ENCODE assay signal across 8 mouse cellular contexts in the genomic region with DNA sequence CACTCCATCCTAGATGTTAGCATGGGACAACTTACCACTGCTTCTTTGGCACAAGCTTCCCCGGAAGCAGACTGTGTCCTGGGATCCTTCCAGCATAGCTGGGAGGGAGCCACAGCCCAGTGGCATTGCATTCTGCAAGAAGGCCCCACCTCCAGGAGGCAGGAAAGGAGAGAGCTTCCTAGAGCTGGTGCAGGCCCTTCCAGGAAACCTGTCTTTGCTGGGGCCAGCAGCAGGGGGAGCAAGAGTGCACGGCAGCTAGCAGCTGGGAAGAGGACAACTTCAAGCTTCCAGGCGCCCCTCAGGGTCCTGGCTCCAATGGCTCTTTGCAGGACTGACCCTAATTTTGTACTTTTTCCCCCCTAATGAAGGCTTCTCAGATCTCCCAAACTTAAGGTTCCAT.
DNase-seq lines count a peak whose midpoint lies in the region; TF ChIP-seq lines count a peak whose summit lies in the region.

No protein-coding gene starts in this region.

- 22% methylated on average over 3 of the region's 3 CpGs for whole genome bisulfite sequencing in embryonic facial prominence, embryonic 10.5 days
- 18% methylated on average over 3 of the region's 3 CpGs for WGBS in lung, adult 2 months

- H3K36me3 ChIP-seq in embryonic facial prominence, embryonic 10.5 days (replicated peaks), result no peaks in the 10 kb centered on the region

- no peak for TF ChIP-seq POLR2A in lung, adult 2 months (IDR thresholded peaks at IDR 0.05; ENCODE audit: borderline replicate concordance, extremely low read depth, low read depth, low read length)

- 0 out of 2 replicates have a peak, but pooled peaks cover 5% of the 10 kb centered on the region for H3K9me3 ChIP-seq in embryonic facial prominence, embryonic 10.5 days

- peak; percentile 12 to 17 for DNase-seq in heart, postnatal 10 days
- no peak for DNase-seq in heart, adult 11 months
- peak; percentile 8 for DNase-seq in urinary bladder, postnatal 14 days (ENCODE audit: low spot score)
- no peak for DNase-seq in urinary bladder, postnatal 10 days (ENCODE audit: low spot score)
- DNase-seq in embryonic facial prominence, embryonic 10.5 days (ENCODE audit: low spot score), result peak; percentile 54
- peak; percentile 21 for DNase-seq in lung, adult 2 months
- peak; percentile 9 to 13 for DNase-seq in thymus, postnatal 36 days
- no peak for DNase-seq in urinary bladder, adult 2 months (ENCODE audit: low spot score)

- no peak overlapping the region for H3K27ac ChIP-seq in embryonic facial prominence, embryonic 10.5 days (replicated peaks)

- no peak overlapping the region for H3K4me3 ChIP-seq in embryonic facial prominence, embryonic 10.5 days
- H3K4me3 ChIP-seq in lung, adult 2 months (replicated peaks; ENCODE audit: extremely low read depth, low read depth, low read length), result no peak overlapping the region

- peak; percentile 38; the same call in 1 of the 2 replicates for TF ChIP-seq CTCF in lung, adult 2 months (IDR thresholded peaks at IDR 0.05; ENCODE audit: insufficient read depth, low read length)

- H3K27me3 ChIP-seq in embryonic facial prominence, embryonic 10.5 days (replicated peaks; ENCODE audit: low read depth, poor library complexity, severe bottlenecking), result no peaks in the 10 kb centered on the region

- no peaks in the 10 kb centered on the region for H3K4me1 ChIP-seq in embryonic facial prominence, embryonic 10.5 days
- H3K4me1 ChIP-seq in lung, adult 2 months (ENCODE audit: control insufficient read depth, insufficient read depth, low read length), result no peaks in the 10 kb centered on the region

- intact Hi-C loops in heart, postnatal 10 days (cut with DNase I), result no loop called here

Comparison
In these comparisons a context has a peak if more than half of its experiments do, and no peak if none do; other contexts are left out.
1. DNase-seq: peak in heart, postnatal 10 days (2 of 2), urinary bladder, postnatal 14 days (single experiment), embryonic facial prominence, embryonic 10.5 days (single experiment), lung, adult 2 months (single experiment) and thymus, postnatal 36 days (2 of 2); none in heart, adult 11 months (single experiment), urinary bladder, postnatal 10 days (single experiment) and urinary bladder, adult 2 months (single experiment).